Mouse (Mus musculus) heart, postnatal 14 days (tissue): ENCODE measurements around the gene Stat3. TPM values are rescaled to one million over a fixed set of nuclear protein-coding genes. Genes with fewer than 3 reads are reported as not detected.
A peak's percentile ranks its signal among the peaks of the same experiment; 100 is the strongest.

ENCODE experiments used
- DNase-seq, 2 experiments: peaks; one replicate each; pipeline ENCODE4 v3.0.0; 2021 to 2022
- intact Hi-C: fragments of 180-260 bp; cut with DNase I; formaldehyde crosslinking; loops from one replicate; pipeline ENCODE4 v1.15.1; 2025
- long read RNA-seq, 2 experiments: library from polyadenylated mRNA; stranded (forward); transcript quantifications; one replicate each; pipeline ENCODE4 v2.0.0; 2021
- total RNA-seq, 2 experiments: library from RNA; stranded (reverse); gene quantifications; 2 replicates each; pipeline ENCODE4 v1.2.3; 2021

The Stat3 gene
- 100 to 1,000 TPM; 103 to 107 TPM for total RNA-seq
- long read RNA-seq, experiment 1, full-length matches to known transcripts, result 103 of 140 reads
- long read RNA-seq, experiment 1, partial matches to known transcripts, result 13 of 140 reads
- long read RNA-seq, experiment 1, other reads (novel, unspliced or antisense), result 24 of 140 reads
- long read RNA-seq, experiment 2, full-length matches to known transcripts, result 118 of 154 reads
- long read RNA-seq, experiment 2, partial matches to known transcripts, result 13 of 154 reads
- long read RNA-seq, experiment 2, other reads (novel, unspliced or antisense), result 23 of 154 reads

DNA sequence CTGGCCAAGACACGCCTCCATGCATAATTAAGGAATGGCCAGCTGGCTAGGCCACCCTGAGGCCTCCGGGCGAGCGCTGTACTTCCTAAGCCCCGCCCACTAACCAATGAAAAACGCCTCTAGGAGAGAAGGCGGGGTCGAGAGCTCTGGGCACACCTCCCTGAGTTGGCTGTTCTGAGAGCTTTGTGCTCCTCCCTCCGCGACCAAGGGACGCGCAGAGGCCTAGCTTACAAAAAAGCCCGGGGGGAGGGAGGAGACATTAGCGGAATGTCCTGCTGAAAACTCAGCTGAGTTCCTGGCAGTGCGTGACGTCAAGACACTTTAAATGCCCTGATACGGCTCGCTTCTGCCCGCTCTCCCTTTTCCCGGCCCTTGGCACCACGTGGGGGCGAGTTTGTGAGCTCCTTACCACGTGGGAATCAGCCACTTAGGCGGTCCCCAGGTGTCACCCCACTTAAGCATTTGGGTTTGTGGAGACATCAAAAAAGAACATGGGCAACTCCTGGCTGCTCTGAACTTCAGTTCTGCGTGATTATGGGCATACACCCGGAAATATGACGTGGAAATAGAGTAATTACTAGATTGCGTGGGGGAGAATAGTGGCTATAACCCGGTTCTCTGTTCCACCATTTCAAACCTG, at the start of gene Stat3:
Gene Stat3, minus strand, starts transcription at position 29 of the 640 bp plus-strand sequence.
- intact Hi-C loops, result loop anchor here (2.0 kb wide), 1 partner anchor 13 kb away; no protein-coding TSS in a partner anchor
- DNase-seq, result peak; percentile 100

- no peak for DNase-seq
- intact Hi-C loops, result no loop called here
Measured at GRCm38 (mm10) chr11:100988674-100989073, 49.3 kb upstream of the Stat3 start.

GRCm38 (mm10) chr11:100985607-100986006, 46.3 kb upstream of the Stat3 start:
- no peak for DNase-seq
- intact Hi-C loops, result no loop called here

DNA sequence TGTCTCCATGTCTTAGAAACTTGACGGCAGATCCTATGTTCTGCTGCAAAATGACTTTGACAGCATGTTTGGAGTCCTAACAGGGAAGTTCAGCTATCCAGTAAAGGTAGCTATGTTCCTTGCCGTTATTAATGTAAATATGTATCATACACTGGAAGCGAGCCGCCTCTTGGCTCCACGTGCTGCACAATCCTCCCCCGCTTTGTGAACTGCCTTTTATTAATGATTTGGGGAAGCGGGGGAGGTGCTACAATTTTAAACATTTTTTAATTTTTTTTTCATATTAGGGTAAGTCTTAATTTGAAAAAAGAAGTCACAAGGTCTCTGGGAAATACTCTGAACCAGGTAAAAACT, 44.4 kb upstream of the Stat3 start:
- DNase-seq, result no peak
- intact Hi-C loops, result loop anchor here (1.0 to 5.0 kb wide), 4 partner anchors 39 to 199 kb away; no protein-coding TSS in a partner anchor

DNA sequence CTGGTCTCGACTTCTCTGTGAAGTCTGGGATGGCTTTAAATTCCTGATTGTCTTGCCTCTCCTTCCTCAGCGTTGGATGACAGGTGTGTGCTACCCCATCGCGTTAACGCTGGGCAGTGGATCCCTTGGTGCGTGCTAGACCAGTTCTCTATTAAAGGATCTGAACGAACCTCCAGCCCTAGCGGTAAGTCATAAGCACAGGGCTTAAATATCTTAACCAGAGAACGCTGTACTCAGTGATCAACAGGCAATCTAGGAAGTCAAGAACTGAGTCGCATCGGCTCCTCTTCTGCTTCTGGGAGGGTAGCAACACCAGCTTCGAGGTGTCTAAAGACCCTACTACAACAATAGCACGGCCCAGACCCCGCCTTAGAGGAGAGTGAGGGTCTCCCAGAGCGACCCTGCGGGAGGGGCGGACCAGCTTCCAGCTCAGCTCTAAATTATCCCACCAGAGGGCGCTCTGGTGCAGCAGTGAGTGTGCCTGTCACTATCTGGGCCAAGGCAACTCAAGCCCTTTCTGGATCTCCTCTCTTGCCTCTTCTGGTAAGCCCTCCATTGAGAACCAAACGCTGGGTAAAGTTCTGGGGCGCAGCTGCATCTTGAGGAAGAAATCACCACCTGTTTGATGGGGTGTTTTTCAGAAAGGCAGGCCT, 43.9 kb upstream of the Stat3 start:
- intact Hi-C loops, result loop anchor here (1.0 to 5.0 kb wide), 4 partner anchors 39 to 199 kb away; no protein-coding TSS in a partner anchor

GRCm38 (mm10) chr11:100982087-100982486, 42.7 kb upstream of the Stat3 start:
- DNase-seq, result no peak
- intact Hi-C loops, result loop anchor here (2.0 to 5.0 kb wide), 3 partner anchors 40 to 200 kb away; no protein-coding TSS in a partner anchor

More for the DNA sequence above, 43.9 kb upstream of the Stat3 start:
- DNase-seq, result peak; percentile 86 to 93

DNA sequence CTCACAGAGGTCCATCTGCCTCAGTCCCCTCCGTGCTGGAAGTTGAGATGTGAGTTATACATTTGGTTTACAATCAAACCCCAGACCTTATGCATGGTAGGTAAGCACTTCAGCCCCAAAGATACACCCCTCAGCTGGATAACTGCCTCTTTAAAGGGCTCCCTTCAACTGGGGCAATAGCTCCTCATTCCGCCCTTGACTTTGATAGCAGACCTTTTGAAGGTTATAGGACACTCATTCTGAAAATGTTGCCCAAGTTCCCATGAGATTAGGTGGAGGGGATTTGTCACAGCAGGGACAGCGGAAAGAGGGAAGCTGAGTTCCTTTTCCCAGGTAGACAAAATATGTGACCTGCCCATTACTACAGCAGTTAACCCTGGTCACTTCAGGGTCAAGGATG, 41.9 kb upstream of the Stat3 start:
- no peak for DNase-seq
- intact Hi-C loops, result loop anchor here (5.0 kb wide), 2 partner anchors 41 to 201 kb away; no protein-coding TSS in a partner anchor

DNA sequence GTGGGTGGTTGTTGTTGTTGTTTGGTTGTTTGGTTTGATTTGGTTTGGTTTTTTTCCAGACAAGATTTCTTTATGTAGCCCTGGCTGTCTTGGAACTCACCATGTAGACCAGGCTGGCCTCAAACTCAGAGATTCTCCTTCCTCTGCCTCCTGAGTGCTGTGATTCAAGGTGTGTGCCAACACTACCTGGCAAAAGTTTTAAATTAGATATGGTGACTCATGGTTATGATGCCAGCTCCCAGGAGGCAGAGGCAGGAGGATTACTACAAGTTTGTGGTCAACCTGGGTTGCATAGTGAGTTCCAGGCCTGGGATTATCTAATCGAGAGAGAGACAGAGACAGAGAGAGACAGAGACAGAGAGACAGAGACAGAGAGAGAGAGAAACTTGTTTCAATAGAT, 41.1 kb upstream of the Stat3 start:
- intact Hi-C loops, result loop anchor here (5.0 kb wide), 2 partner anchors 42 to 202 kb away; no protein-coding TSS in a partner anchor
- DNase-seq, result no peak

DNA sequence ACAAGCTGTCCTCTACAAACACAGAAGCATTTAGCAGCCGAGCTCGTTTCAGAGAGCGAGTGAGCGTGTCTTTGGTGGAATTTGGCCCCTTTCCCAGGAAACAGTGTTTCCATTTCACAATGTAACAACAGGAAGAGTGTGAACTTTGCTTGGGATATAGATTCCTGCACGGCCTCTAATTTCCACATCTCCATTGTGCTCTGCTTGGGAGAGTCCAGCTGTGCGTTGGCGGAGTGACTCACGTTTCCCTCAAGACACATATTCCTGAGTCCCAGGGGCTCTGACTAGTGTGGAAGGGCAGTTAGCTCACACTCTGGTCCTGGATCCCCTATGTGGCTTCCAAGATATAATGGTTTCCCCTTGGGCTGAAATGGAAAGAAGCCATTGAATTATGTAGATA, 40.5 kb upstream of the Stat3 start:
- DNase-seq, result peak; percentile 67 to 71
- intact Hi-C loops, result loop anchor here (5.0 kb wide), 2 partner anchors 42 to 202 kb away; no protein-coding TSS in a partner anchor

GRCm38 (mm10) chr11:100975241-100975640, 35.9 kb upstream of the Stat3 start:
- peak in 1 of 2 experiments; percentile 40 for DNase-seq
- intact Hi-C loops, result no loop called here

GRCm38 (mm10) chr11:100974381-100974970, 35.1 kb upstream of the Stat3 start:
- intact Hi-C loops, result no loop called here
- peak; percentile 38 to 62 for DNase-seq

DNA sequence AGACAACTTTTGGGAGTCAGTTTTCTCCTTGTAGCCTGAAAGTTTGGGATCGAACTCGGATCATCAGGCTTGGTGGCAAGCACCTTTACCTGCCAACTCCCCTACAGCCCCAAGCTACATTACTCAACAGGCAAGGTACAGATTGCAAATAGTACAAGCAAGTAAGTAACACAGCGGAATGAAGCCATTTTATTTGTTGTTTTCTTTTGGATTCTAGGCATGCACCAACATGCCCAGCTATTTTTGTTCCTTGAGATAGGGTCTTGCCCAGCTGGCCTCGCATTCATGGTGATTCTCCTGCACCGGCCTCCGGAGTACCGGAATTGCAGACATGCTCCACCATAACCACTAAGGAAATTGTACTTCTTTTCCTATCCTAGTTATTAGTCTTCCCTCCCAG, 33.9 kb upstream of the Stat3 start:
- no peak for DNase-seq
- intact Hi-C loops, result no loop called here

DNA sequence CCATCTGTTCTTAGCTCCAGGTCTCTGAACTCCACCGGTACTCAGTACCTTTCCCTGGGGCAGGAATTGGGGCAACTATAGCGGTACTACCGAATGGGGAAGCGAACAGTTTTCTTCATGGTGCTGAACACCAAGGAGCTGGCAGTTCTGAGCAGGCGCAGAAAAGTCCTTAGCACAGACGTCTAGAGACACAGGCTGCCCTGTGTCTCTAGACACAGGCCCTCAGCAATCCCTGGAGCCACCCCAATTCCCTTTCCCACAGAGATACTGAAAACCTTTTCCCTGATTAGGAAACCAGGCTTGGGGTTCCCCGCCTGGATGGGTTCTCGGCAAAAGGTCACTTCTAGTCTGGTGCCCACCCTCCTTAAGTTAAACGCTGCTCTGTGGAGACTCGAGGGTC, 32.1 kb upstream of the Stat3 start:
- DNase-seq, result no peak
- intact Hi-C loops, result no loop called here

- intact Hi-C loops, result no loop called here
- peak; percentile 99 to 100 for DNase-seq
Measured at GRCm38 (mm10) chr11:100970557-100970937, 31.2 kb upstream of the Stat3 start, which contains the start of gene Cavin1. Gene Cavin1, minus strand, starts transcription at chr11:100970887.

GRCm38 (mm10) chr11:100969744-100970556, 30.6 kb upstream of the Stat3 start:
- intact Hi-C loops, result no loop called here

GRCm38 (mm10) chr11:100969189-100969743, 29.9 kb upstream of the Stat3 start:
- peak; percentile 55 to 57 for DNase-seq
- intact Hi-C loops, result no loop called here

More at GRCm38 (mm10) chr11:100969744-100970556, 30.6 kb upstream of the Stat3 start:
- DNase-seq, result peak; percentile 70 to 72

GRCm38 (mm10) chr11:100968501-100968900, 29.2 kb upstream of the Stat3 start:
- no peak for DNase-seq
- intact Hi-C loops, result no loop called here

GRCm38 (mm10) chr11:100967881-100968420, 28.6 kb upstream of the Stat3 start:
- intact Hi-C loops, result no loop called here
- no peak for DNase-seq

DNA sequence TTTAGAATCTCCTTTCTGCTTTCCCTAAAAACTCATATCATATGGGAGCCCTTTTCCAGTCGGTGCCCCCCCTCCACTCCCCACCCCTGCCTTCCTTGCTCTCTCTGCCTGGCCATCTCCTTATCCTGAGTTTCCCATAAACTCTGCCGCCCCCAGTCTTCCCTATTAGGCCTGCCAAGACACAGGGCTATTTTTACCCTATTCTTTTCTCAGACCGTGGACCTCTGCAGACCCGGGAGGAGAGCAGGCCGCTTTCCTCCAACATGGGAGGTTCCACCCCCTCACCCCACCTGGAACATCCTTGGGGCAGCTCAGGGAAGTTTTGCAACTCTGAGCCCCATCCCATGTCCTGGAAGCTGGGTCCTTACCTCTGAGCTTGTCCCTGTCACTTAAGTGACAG, 28.0 kb upstream of the Stat3 start:
- intact Hi-C loops, result no loop called here
- peak in 1 of 2 experiments; percentile 36 for DNase-seq
